Mouse (Mus musculus) left cerebral cortex, adult 9 months (tissue): ENCODE measurements around the gene Adat3.
"Not testable (repeated sequence)": the region's sequence is repeated elsewhere in the genome, so short reads cannot be mapped to it uniquely, and the experiment has no call there.

ENCODE experiments used
- DNase-seq, 2 experiments: peaks; one replicate each; pipeline ENCODE4 v3.0.0; 2022; ENCODE audit warnings: low spot score in 2 of 2

The Adat3 gene

DNA sequence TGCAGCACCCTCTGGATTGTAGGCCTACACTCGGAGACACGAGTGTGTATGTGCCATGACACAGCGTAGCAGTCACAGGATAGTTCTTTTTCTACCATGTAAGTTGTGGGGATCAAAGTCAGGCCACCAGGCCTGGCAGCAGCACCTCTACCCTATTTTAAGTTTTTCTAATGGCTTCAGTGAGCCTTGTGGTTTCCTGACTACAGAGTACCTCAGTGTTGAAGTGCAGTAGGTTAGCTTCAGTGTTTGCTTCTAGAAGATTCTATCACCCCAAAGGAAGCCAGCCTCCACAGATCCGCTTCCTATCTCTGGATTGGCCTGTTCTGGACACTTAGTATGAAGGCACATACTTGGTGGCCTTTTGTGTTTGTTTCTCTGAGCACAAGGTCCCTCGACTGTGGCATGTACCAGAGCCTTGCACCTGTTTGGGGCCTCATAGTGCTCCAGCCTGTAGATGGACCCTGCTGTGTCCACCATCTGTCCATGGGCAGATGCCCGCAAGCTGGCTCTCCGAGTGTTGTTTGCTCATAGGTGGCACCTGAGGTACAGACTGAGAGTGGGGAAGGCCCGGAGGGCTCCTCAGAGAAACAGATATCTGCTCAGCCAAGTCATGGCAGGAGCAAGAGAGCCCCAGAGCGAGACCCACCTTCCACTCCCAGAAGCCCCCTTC, 7.6 kb downstream of the Adat3 start:
- DNase-seq, result no peak

DNA sequence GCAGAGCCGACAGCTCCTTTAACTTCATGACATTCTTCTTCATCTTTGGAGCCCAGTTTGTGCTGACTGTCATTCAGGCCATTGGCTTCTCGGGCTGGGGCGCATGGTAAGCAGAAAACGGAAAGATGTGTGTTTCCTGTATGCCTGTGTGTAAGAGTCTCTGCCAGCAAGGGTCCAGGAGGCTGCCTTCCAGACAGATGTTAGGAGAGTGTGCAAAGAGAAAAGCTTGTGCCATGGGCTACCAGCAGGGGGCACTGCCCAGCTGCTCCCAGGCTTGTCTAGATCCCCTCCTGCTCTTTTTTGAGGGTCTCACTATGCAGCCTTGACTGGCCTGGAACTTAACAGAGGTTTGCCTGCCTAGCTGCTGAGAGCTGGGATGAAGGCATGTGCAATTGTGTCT, 8.3 kb downstream of the Adat3 start:
- DNase-seq, result no peak

DNA sequence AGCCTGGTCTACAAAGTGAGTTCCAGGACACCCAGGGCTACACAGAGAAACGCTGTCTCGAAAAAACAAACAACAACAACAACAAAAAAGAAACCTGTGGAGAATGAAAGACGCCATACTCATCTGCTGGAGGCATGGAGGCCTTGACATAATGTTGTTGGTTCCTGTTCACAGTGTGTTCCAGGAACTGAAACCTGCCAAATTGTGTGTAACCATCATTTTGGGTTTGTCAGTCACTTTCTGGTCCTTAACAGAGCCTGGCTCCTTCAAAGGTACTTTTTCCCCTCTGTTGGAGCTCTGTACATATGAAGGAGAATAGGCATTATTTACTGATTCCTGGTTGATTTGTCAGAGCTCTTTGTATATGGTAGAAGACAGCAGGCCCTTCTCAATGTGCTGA, 9.2 kb downstream of the Adat3 start:
- no peak for DNase-seq

DNA sequence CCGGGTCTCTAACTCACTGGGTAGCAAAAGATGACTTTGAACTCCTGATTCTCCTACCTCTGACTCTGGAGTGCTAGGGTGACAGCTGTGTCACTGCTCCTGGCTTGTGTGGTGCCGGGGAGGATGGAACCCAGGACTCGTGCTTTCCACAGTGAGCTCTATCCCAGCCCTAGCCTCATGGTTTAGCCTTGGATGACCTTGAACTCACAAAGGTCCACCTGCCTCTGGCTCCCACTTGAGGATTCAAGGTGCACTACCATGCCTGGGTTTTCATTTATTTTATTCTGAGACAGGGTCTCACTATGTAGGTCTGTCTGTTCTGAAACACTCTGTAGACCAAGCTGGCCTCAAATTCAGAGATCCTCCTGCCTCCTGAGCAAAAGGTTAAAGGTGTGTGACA, 11.1 kb downstream of the Adat3 start:
- DNase-seq, result no peak

DNA sequence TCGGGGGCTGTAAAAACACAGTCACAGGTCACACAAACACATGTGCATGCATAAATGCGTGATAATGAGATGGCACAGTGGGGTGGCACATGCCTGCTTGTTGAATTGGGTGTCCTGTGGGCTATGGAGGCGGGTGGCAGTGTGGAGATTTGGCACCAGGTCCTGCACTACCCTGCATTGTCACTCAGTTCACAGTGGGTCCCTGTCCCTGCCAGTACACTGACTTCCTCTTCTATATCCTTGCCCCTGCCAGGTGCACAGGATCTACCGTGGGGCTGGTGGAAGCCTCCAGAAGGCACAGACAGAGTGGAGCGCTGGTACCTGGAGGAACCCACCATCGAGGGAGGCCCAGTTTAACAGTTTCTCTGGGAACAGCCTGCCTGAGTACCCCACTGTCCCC, 11.7 kb downstream of the Adat3 start:
- no peak for DNase-seq

DNA sequence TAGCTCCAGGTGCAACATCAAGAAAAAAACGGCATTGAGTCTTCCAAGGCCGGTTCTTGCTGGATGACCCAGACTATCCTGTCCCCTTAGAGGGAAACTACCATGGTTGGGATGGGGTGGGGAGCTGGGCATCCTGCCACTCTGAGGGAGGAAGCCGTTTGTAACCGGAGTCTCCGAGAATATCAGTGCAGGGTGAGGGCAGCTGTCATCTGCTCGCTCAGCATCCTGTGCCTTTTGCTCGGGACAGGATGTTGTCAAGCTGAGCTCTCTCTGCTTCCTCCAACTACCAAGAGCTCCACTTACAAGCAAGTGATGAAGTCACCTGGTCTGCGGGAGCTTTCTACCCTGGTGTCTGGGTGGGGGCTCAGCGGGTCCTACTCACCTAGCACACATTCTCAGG, 15.5 kb downstream of the Adat3 start:
- DNase-seq, result no peak

DNA sequence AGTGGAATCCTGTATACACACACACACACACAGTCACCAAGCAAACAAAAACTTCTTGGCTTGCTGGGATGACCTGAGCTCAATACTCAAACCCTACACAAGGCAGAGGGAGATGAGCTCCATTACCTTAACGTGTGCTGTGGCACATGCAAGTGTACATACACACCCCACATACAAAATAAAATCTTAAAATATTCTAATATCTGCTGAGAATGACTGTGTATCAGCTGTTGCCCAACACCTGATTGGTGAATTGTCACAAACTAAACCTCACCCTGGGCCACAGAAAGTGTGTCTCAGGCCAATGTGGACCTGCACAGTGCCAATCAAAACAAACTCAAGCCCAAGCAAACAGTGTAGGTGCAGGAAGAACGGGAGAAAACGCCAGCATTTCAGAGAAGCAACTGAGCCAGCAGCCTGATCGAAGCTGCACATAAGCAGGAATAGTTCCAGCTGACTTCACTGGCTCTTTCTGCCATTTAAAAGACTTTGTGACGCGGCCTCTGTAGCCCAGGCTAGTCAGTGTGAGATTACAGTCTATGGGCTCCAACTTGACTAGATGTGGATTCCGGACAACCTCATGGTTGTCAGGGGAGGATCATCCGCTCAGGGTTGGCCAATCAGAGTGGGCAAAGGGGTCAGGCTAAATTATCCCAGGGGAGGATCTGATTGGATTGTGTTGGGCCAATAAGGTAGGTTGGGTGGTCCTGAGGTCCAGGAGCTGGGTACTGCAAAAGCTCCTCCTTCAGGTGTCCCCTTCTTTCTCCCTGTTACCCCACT, 17.0 kb downstream of the Adat3 start:
- DNase-seq, result no peak

DNA sequence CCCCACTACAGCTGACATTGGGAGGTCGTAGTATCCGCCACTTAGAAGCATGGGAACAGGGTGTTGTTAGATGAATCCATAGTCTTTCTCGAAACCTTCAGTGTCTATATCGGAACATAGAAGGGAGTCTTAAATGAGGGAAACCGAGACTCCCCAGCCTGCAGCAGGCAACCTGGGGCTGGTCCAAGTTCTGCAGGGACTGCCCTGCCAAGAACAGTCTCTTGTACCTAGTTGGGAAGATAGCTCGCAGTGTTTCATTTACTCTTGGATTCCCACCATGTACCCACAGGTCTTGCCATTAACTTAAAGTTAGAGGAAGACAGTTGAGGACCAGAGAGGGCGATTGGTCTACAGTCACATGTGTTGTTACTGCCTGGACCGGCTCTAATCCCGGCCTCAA, 17.7 kb downstream of the Adat3 start:
- no peak for DNase-seq

DNA sequence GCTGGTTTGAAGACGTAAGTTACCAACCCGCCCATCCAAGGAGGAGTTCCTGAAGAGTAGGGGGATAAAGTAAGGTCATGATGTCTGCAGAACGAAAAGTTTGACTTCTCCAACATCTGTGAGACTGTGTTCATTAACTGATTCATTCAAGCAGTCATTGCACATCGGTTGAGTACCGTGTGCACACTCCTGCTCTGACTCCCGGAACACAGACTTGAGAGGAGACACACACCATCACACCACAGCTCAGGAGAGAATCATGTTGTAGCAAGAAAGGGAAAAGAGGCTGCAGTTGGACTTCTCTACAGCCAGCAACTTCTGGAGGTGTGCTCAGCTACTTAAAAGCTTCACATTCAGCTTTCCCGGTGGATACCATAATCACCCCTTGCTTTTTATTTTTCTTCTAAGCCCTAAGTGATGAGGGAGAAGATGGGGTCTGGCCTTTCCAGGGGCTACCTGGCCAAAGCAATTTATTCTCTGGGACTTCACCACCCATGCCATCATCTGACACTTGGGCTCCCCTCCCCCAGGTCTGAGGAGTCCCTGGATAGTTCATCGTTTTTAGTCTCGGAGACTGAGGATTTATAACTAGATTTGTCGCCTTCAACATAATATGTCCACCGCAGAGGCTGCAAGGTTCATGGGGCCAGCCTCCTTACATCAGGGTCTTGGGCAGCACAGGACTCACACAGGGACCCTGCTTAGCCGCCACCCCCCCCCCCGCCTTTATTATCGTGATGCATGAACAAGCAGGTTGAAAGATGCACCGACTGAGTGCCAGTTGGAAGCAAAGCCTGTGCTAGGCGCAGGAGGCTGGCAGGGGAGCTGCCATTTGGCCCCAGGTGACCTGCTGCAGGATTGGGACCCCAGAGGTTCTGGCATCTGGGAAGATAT, 18.4 kb downstream of the Adat3 start:
- no peak for DNase-seq

DNA sequence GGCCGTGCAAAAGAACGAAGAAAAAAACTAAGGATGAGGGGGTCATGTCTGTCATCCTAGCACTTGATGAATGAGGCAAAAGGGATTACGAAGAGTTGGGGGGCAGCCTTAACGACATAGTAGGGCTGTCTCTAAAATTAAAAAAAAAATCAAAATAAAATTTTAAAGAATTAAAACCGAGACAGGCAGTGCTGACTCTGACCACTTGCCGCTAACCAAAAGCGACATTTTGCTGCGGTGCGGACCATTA, 18.9 kb downstream of the Adat3 start:
- no peak for DNase-seq

DNA sequence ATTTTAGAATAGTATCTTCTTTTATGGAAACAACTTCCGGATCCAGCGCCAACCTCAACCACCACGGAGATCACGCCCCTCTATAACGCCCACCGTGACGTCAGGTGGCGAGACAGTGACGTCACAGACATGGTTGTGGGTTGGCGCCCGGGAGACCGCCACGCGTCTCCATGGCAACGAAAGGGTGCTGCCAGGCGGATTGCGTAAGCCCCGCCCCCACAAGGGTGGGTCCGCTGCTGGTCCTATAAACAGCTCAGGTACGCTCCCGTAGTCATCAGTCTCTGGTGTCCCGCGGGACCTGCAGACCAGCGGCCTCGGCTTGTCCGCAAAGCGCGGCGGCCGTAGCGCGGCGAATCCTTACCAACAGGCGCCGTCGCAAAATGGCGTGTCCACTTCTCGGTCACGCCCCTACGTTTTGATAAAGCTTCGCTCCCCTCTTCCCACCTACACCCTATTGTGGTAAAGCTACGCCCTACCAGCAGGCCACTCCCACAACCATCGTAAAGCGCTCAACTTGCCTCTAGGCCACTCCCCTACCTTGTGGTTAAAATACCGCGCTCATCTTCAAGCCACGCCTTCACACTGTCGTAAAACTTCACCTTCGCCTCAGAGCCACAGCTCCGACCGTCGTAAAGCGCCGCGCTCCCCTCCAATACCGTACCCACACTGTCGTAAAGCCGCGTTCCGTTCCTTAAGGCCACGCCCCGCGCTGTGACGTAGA, 19.4 kb downstream of the Adat3 start:
- peak; percentile 99 to 100 for DNase-seq

DNA sequence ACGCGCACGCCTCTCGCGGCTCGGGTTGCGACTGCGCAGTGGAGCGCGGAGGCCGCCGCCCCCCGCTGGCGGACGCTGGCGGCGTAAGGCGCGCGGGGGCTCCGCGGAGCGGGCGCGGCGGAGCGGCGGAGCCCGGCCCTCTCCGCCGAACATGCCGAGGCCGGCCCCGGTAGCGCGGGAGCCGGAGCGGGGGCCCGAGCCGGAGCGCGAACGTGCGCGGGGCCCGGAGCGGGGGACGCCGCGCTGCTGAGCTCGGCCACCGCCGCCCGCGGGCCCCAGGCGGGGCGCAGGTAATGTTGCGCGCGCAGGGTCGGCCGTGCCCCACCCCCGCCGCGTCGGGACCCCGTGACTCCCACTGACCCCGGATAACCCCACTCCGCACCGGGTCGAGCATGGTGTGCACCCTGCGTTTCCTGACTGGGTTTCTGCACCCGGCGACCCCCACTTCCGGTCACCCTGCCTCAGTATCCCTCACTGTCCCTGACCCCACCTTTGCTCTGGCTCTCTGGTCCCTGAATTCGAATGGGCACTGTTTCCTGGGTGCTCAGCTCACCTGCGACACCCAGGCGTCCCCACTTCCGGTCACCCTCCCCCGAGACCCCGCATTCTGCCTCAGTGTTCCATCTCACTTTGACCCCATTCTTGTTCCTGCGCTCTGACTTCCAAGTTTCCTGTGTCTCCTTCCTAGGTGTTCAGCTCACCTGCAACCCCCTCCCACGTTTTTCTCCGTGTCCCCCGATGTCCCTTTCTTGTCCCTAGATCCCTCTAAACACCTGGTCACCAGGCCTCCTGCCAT, 20.2 kb downstream of the Adat3 start, which contains the start of gene Csnk1g2:
TSS of gene Csnk1g2 (plus strand) at position 178 of the 796 bp plus-strand sequence.
- peak in 1 of 2 experiments; percentile 40 for DNase-seq

DNA sequence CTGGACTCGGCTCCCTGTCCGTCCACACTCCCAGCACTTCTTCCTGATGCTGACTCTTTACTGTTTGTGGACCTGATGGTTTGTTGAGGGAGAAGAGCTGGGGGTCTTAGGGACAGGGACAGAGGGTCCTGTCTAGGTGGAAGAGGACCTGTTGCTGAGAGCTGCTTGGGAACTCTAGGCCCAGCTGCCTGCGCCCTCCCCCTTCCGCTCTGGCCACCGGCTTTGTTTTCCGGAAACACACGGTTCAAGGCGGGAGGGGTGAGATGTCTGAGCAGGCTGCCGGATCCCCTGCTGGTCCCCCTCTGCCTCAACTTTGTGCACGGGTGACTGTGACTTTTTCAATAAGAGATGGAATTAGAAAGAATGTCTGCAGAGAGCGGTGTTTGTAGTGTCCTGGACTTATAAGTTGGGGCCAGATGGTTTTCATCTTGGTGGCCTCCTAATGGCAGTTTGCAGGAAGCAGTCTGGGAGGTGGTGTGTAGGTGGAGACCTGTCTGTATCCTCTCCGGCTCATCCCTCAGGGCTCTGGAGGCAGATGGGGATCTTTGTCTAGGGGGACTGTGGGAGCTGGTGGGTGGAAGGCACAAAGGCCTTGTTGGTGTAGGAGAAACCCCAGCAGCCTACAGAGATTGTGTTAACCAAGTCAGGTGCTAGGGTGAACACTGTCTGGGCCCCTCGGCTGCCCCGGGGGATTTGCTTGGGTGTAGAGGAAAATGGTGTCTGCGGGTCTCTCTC, 20.9 kb downstream of the Adat3 start:
- DNase-seq, result peak in 1 of 2 experiments; percentile 45

DNA sequence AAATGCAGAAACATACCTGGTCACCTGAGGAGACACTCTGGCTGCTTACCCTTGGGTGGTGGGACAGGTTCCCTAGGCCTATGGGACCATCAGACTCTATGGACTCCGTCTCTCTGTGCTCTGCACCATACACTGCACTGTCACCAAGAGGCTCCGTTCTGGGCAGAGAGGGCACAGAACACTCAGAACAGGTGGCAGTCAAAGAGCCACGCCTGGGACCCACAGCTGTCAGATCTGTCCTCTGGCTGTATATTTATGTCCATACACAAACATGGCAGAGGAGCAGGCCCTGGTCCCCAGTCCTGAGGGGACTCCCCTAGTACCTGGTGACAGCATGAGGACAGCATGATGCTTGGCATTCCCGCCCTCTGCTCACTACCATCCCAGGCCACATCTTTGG, 23.1 kb downstream of the Adat3 start:
- DNase-seq, result no peak

DNA sequence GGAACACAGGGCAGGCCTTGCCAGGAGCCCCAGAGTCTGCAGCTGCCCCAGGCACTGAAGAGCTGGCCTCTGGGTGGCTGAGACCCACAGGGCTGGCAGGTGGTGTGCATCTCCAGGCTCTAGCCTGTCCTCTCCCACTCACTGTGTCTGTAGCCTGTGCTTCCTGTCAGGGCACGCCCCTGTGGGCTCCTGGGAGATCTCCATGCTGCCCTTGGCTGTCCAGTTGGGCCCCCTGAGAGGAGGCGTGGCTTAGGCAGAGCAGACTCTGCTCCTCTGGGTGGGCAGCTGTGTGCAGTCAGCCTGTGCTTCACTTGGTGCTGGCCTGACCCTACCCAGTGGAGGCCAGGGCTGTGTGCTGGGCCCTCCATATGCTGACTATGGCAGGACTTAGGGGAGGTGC, 25.0 kb downstream of the Adat3 start:
- DNase-seq, result no peak

DNA sequence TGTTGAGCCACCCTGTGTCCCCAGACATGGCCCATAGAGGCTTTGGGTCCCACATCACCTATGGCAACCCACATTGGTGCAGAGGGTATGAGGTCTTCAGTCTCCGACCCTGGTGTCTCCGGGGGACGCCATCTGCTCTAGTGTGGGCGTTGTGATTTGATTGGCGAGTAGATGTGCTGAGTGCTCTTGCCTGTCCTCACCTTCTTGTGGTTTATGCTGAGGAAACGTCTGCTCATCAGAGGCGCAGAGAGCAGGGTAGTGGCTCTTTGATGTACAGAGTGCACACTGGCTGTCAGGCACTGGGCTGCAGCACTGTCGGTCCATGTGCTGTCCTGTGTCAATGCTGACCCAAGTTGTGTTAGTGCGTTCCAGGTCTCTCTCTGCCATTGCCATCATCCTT, 26.2 kb downstream of the Adat3 start:
- DNase-seq, result no peak

DNA sequence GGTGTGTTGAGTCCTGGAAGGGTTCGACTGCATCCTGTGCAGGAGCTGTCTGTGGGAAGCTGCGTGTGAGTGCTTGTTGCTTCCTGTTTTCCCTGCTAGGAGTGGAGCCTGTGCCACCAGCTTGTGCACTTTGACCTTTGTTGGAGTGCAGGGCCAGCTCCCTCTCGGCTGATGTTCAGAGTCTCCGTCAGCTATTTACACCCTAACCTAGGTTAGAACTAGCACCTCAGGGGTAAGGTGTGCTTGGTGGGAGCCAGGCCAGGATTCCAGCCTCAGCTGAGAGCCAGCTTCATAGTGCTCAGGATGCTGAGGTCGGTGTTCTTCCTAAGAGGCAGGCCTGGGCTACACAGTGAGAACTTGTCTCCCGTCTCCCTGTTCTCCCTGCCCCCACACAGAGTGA, 32.7 kb downstream of the Adat3 start:
- no peak for DNase-seq

DNA sequence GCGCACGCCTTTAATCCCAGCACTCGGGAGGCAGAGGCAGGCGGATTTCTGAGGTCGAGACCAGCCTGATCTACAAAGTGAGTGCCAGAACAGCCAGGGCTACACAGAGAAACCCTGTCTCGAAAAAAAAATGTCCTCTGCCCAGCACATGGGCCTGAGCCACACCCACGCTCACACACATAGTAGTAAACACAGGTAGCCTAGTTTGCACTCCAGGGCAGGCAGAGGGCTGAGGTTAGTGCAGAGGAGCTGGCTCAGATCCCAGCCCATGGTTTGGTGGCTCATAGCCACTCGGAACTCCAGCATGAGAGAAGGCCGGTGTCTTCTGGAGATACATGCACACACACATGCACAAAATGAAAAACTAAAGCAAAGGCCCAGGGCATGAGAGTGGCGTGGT, 44.3 kb downstream of the Adat3 start:
- no peak for DNase-seq

DNA sequence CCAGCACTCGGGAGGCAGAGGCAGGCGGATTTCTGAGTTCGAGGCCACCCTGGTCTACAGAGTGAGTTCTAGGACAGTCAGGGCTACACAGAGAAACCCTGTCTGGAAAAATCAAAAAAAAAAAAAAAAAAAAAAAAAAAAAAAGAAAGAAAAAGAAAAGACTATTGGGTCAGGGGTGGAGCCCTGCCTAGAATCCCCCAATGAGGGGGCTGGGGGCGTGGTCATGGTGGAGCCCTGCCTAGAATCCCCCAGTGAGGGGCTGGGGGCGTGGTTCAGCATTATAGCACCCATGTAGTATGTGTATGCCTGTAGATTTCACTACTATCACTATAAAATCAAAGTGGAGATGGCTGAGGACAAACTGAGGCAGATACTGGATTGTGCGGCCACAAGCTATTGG, 47.2 kb downstream of the Adat3 start:
- DNase-seq, result not testable (repeated sequence)

DNA sequence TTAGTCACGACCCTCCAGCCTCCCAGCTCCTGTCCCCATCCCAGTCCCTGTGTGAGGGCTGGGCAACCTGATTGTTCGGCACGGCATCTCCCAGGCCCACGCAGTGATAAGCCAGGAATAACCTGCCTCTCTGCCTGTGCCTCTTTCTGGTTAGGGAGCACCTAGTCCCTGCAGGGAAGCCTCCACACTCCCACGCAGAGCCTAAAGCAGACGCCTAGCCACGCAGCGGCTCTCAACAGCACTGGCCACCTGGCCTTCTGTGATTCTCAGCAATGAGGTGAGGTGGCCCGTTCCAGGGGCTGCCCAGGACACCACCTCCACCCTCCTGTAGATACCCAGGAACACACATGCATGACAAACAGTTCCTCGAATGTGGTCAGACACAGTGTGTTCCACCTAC, 47.7 kb downstream of the Adat3 start:
- peak in 1 of 2 experiments; percentile 53 for DNase-seq
